Mouse (Mus musculus) C3H10T1/2 (cell line): Measurements from ENCODE around the gene 2310034C09Rik. TPM values are rescaled to one million over a fixed set of nuclear protein-coding genes. Genes with fewer than 3 reads are reported as not detected.

Experiments
- polyA plus RNA-seq, 2 experiments: library from polyadenylated mRNA; unstranded; fragments of >200 nt; fragmentation: generic; extraction: Trizol; gene quantifications; one replicate each; pipeline ENCODE4 v1.2.1; 2012; ENCODE audit warnings: missing spikeins in 2 of 2

The 2310034C09Rik gene
- polyA plus RNA-seq = not detected

GRCm38 (mm10) chr16:88758547-88758946 is at the start of gene 2310034C09Rik:
Gene 2310034C09Rik, plus strand, starts transcription at chr16:88758847.

GRCm38 (mm10) chr16:88728812-88729275 is 29.8 kb upstream of the 2310034C09Rik start, which contains the start of gene Krtap13-1:
Gene Krtap13-1, plus strand, starts transcription at chr16:88728862.

GRCm38 (mm10) chr16:88751535-88751934 is 7.1 kb upstream of the 2310034C09Rik start, which contains the start of gene Krtap13:
Gene Krtap13, minus strand, starts transcription at chr16:88751635.

GRCm38 (mm10) chr16:88774106-88774505 is 15.5 kb downstream of the 2310034C09Rik start, which contains the start of gene 2310057N15Rik:
Gene 2310057N15Rik, minus strand, starts transcription at chr16:88774206.

GRCm38 (mm10) chr16:88777596-88777995 is 18.9 kb downstream of the 2310034C09Rik start, which contains the start of gene Gm5965:
Gene Gm5965, plus strand, starts transcription at chr16:88777896.

Other genes with a start within 250 kb of the 2310034C09Rik start
- not detected for gene Cldn8, start 195.7 kb upstream of the 2310034C09Rik start, polyA plus RNA-seq
- gene Krtap24-1, start 146.6 kb upstream of the 2310034C09Rik start, polyA plus RNA-seq = not detected
- not detected for gene 2310079G19Rik, start 131.2 kb upstream of the 2310034C09Rik start, polyA plus RNA-seq
- gene Krtap26-1, start 111.1 kb upstream of the 2310034C09Rik start, polyA plus RNA-seq = not detected
- gene Krtap27-1, start 87.2 kb upstream of the 2310034C09Rik start, polyA plus RNA-seq = not detected
- gene 2310061N02Rik, start 50.9 kb upstream of the 2310034C09Rik start, polyA plus RNA-seq = not detected
- not detected for gene Krtap13-1, start 30.0 kb upstream of the 2310034C09Rik start, polyA plus RNA-seq
- not detected for gene Krtap13, start 7.2 kb upstream of the 2310034C09Rik start, polyA plus RNA-seq
- not detected for gene 2310057N15Rik, start 15.4 kb downstream of the 2310034C09Rik start, polyA plus RNA-seq
- gene Gm5965, start 19.0 kb downstream of the 2310034C09Rik start, polyA plus RNA-seq = not detected
- not detected for gene Gm20741, start 53.4 kb downstream of the 2310034C09Rik start, polyA plus RNA-seq
- gene Krtap15, start 61.4 kb downstream of the 2310034C09Rik start, polyA plus RNA-seq = not detected
- gene Krtap14, start 67.3 kb downstream of the 2310034C09Rik start, polyA plus RNA-seq = not detected
- gene Krtap19-1, start 110.6 kb downstream of the 2310034C09Rik start, polyA plus RNA-seq = not detected
- gene Krtap19-2, start 115.4 kb downstream of the 2310034C09Rik start, polyA plus RNA-seq = not detected
- gene Krtap19-3, start 119.2 kb downstream of the 2310034C09Rik start, polyA plus RNA-seq = not detected
- gene Krtap19-4, start 126.2 kb downstream of the 2310034C09Rik start, polyA plus RNA-seq = not detected
- gene Krtap19-5, start 137.6 kb downstream of the 2310034C09Rik start, polyA plus RNA-seq = not detected
- not detected for gene Krtap19-9b, start 173.4 kb downstream of the 2310034C09Rik start, polyA plus RNA-seq
- gene Krtap16-3, start 204.0 kb downstream of the 2310034C09Rik start, polyA plus RNA-seq = not detected